Mouse (Mus musculus): ENCODE results near the gene Kmt2b. TPM values are rescaled to one million over a fixed set of nuclear protein-coding genes. Genes with fewer than 3 reads are reported as not detected.

The Kmt2b gene
- total RNA-seq, 2 experiments from 2014 or later = 53.4 to 57.4 TPM

- peak in 1 of 2 experiments; percentile 33 for DNase-seq (ENCODE audit: extremely low spot score in 1 of 2, low spot score in 2 of 2)
- TF ChIP-seq CTCF (IDR thresholded peaks at IDR 0.05) = no peak
- Histone ChIP-seq H3K27ac (0 out of 2 replicates have a peak overlapping the region, but pooled peaks have one; percentile 15), H3K4me3 (no peak overlapping the region)
- intact Hi-C loops (cut with DNase I) = no loop called here
These were observed 62.6 kb downstream of the Kmt2b start for GRCm38 (mm10) chr7:30525954-30526353.

GRCm38 (mm10) chr7:30524487-30524886 lies 64.0 kb downstream of the Kmt2b start:
- DNase-seq (ENCODE audit: extremely low spot score in 1 of 2, low spot score in 2 of 2) = no peak
- Histone ChIP-seq H3K27ac (no peak overlapping the region), H3K4me3 (no peak overlapping the region)
- intact Hi-C loops (cut with DNase I) = no loop called here
- no peak for TF ChIP-seq CTCF (IDR thresholded peaks at IDR 0.05)

GRCm38 (mm10) chr7:30522871-30523270 lies 65.7 kb downstream of the Kmt2b start:
- intact Hi-C loops (cut with DNase I) = no loop called here
- Histone ChIP-seq H3K4me3 (no peak overlapping the region), H3K27ac (no peak overlapping the region)
- peak in 1 of 2 experiments; percentile 9 for DNase-seq (ENCODE audit: extremely low spot score in 1 of 2, low spot score in 2 of 2)
- no peak for TF ChIP-seq CTCF (IDR thresholded peaks at IDR 0.05)

GRCm38 (mm10) chr7:30520856-30521255 lies 67.7 kb downstream of the Kmt2b start:
- intact Hi-C loops (cut with DNase I) = no loop called here
- H3K27ac ChIP-seq = no peak overlapping the region
- no peak for DNase-seq (ENCODE audit: extremely low spot score in 1 of 2, low spot score in 2 of 2)
- no peak overlapping the region for H3K4me3 ChIP-seq
- no peak for TF ChIP-seq CTCF (IDR thresholded peaks at IDR 0.05)

GRCm38 (mm10) chr7:30520396-30520795 lies 68.1 kb downstream of the Kmt2b start:
- TF ChIP-seq CTCF (IDR thresholded peaks at IDR 0.05) = no peak
- Histone ChIP-seq H3K4me3 (no peak overlapping the region), H3K27ac (no peak overlapping the region)
- no peak for DNase-seq (ENCODE audit: extremely low spot score in 1 of 2, low spot score in 2 of 2)
- intact Hi-C loops (cut with DNase I) = no loop called here

Small RNA genes within 50 kb of the gene (microRNA-seq; reads per million reads assigned to microRNA genes)
- gene Gm38670 (0.49 to 1.2 reads per million in 2 experiments), gene Mir3569 (0.48 to 1.2 reads per million in 2 experiments)

Other genes with a start within 250 kb of the Kmt2b start
- 10 to 100 TPM; 33.0 to 36.4 TPM for gene Lrfn3, start 226.0 kb downstream of the Kmt2b start, total RNA-seq (2021)
- 10 to 100 TPM; 25.9 to 26.6 TPM for gene Tyrobp, start 175.0 kb downstream of the Kmt2b start, total RNA-seq (2021)
- gene Hcst, start 168.9 kb downstream of the Kmt2b start, total RNA-seq (2021) = 1 to 10 TPM in 1 of 2 experiments, not detected in 1; 3.1 TPM
- gene Nfkbid, start 167.0 kb downstream of the Kmt2b start, total RNA-seq (2021) = 1 to 10 TPM; 3.9 to 5.1 TPM
- gene Aplp1, start 143.2 kb downstream of the Kmt2b start, total RNA-seq (2021) = 1,000 to 10,000 TPM; 1,205 to 1,260 TPM
- 10 to 100 TPM; 11.0 to 11.9 TPM for gene Kirrel2, start 131.0 kb downstream of the Kmt2b start, total RNA-seq (2021)
- gene Nphs1, start 130.4 kb downstream of the Kmt2b start, total RNA-seq (2021) = 1 to 10 TPM in 1 of 2 experiments, under 1 TPM in 1; 0.79 to 1.1 TPM
- not detected for gene Prodh2, start 95.1 kb downstream of the Kmt2b start, total RNA-seq (2021)
- 100 to 1,000 TPM; 182 to 220 TPM for gene Arhgap33, start 53.7 kb downstream of the Kmt2b start, total RNA-seq (2021)
- gene Hspb6, start 36.5 kb downstream of the Kmt2b start, total RNA-seq (2021) = 1 to 10 TPM; 4.4 to 5.0 TPM
- 1 to 10 TPM; 4.9 to 5.2 TPM for gene Proser3, start 36.4 kb downstream of the Kmt2b start, total RNA-seq (2021)
- gene Lin37, start 28.9 kb downstream of the Kmt2b start, total RNA-seq (2021) = 10 to 100 TPM; 42.9 to 43.2 TPM
- gene U2af1l4, start 25.4 kb downstream of the Kmt2b start, total RNA-seq (2021) = 10 to 100 TPM; 67.4 to 74.4 TPM
- gene Gm49396, start 25.4 kb downstream of the Kmt2b start, total RNA-seq (2021) = 1 to 10 TPM; 6.4 to 8.8 TPM
- gene Psenen, start 25.1 kb downstream of the Kmt2b start, total RNA-seq (2021) = 10 to 100 TPM; 84.9 to 93.8 TPM
- gene Igflr1, start 23.3 kb downstream of the Kmt2b start, total RNA-seq (2021) = 1 to 10 TPM; 3.8 to 6.6 TPM
- not detected for gene Zbtb32, start 10.2 kb upstream of the Kmt2b start, total RNA-seq (2021)
- gene Upk1a, start 24.1 kb upstream of the Kmt2b start, total RNA-seq (2021) = under 1 TPM; 0.48 to 0.96 TPM
- gene Cox6b1, start 37.4 kb upstream of the Kmt2b start, total RNA-seq (2021) = 100 to 1,000 TPM; 565 to 587 TPM
- not detected for gene Etv2, start 47.1 kb upstream of the Kmt2b start, total RNA-seq (2021)
- gene Rbm42, start 61.6 kb upstream of the Kmt2b start, total RNA-seq (2021) = 10 to 100 TPM; 67.7 to 67.8 TPM
- 1 to 10 TPM; 4.7 to 5.2 TPM for gene Haus5, start 76.3 kb upstream of the Kmt2b start, total RNA-seq (2021)
- not detected for gene Pmis2, start 82.9 kb upstream of the Kmt2b start, total RNA-seq (2021)
- gene 2200002J24Rik, start 110.2 kb upstream of the Kmt2b start, total RNA-seq (2021) = not detected
- gene Atp4a, start 123.5 kb upstream of the Kmt2b start, total RNA-seq (2021) = under 1 TPM; 0.70 TPM
- 100 to 1,000 TPM; 119 to 127 TPM for gene Tmem147, start 140.8 kb upstream of the Kmt2b start, total RNA-seq (2021)
- gene Gapdhs, start 155.0 kb upstream of the Kmt2b start, total RNA-seq (2021) = not detected
- 1 to 10 TPM; 7.8 to 8.7 TPM for gene Sbsn, start 162.7 kb upstream of the Kmt2b start, total RNA-seq (2021)
- 1 to 10 TPM; 1.9 to 2.1 TPM for gene Dmkn, start 175.0 kb upstream of the Kmt2b start, total RNA-seq (2021)
- gene Krtdap, start 199.2 kb upstream of the Kmt2b start, total RNA-seq (2021) = not detected
- gene Ffar2, start 235.0 kb upstream of the Kmt2b start, total RNA-seq (2021) = not detected